ENCODE assay signal across 18 mouse cellular contexts in genomic region chr2:17703170-17703512, GRCm38 (mm10). TPM values are rescaled to one million over a fixed set of nuclear protein-coding genes. Genes with fewer than 3 reads are reported as not detected.
DNase-seq lines count a peak whose midpoint lies in the region; ATAC-seq and TF ChIP-seq lines count a peak whose summit lies in the region.
"Had no signal": no experiment of that assay in that cellular context is flagged by ENCODE, and none has a peak within 500 bp of the region (broad histone marks: within the 10 kb centered on the region; RNA-seq: fewer than 3 reads in every experiment).

No protein-coding gene starts in this region.

- no peaks in the 10 kb centered on the region for H3K36me3 ChIP-seq in hindbrain, embryonic 10.5 days
- H3K36me3 ChIP-seq in hindbrain, embryonic 12.5 days, result no peaks in the 10 kb centered on the region
- no peaks in the 10 kb centered on the region for H3K36me3 ChIP-seq in hindbrain, postnatal 0 days (ENCODE audit: insufficient read depth, low read length)
- H3K36me3 ChIP-seq: neural tube, embryonic 13.5 days had no signal

- no peaks in the 10 kb centered on the region for H3K27me3 ChIP-seq in hindbrain, embryonic 10.5 days (ENCODE audit: insufficient read depth, poor library complexity, severe bottlenecking)
- H3K27me3 ChIP-seq in hindbrain, embryonic 12.5 days, result no peaks in the 10 kb centered on the region
- H3K27me3 ChIP-seq in hindbrain, postnatal 0 days (ENCODE audit: insufficient read depth, low read length), result no peaks in the 10 kb centered on the region
- H3K27me3 ChIP-seq: neural tube, embryonic 13.5 days had no signal

- H3K4me2 ChIP-seq in hindbrain, embryonic 12.5 days (replicated peaks), result no peak overlapping the region
- H3K4me2 ChIP-seq in hindbrain, postnatal 0 days (ENCODE audit: low read depth, low read length), result no peak overlapping the region
- H3K4me2 ChIP-seq: neural tube, embryonic 13.5 days had no signal

- no peak for TF ChIP-seq CTCF in brain, embryonic 14.5 days (IDR thresholded peaks at IDR 0.05; ENCODE audit: borderline replicate concordance, extremely low read depth, insufficient read depth, insufficient read length)
- no peak for TF ChIP-seq CTCF in hindbrain, postnatal 0 days (IDR thresholded peaks at IDR 0.05; ENCODE audit: low read depth)

- no peak for TF ChIP-seq POLR2A in brain, embryonic 14.5 days (IDR thresholded peaks at IDR 0.05; ENCODE audit: borderline replicate concordance, extremely low read depth, insufficient read depth, insufficient read length, poor library complexity, severe bottlenecking)

- no peaks in the 10 kb centered on the region for H3K9me3 ChIP-seq in hindbrain, embryonic 10.5 days
- H3K9me3 ChIP-seq in hindbrain, embryonic 12.5 days (replicated peaks), result no peaks in the 10 kb centered on the region
- H3K9me3 ChIP-seq in hindbrain, postnatal 0 days (ENCODE audit: low read length), result no peaks in the 10 kb centered on the region
- H3K9me3 ChIP-seq: neural tube, embryonic 13.5 days had no signal

- no peak for DNase-seq in hindbrain, embryonic 10.5 days (ENCODE audit: low spot score)
- peak; percentile 82 for DNase-seq in CD4-positive helper T cell, adult 2 months (ENCODE audit: low read depth, low spot score)
- peak; percentile 57 for DNase-seq in brain, embryonic 14.5 days (ENCODE audit: low read depth)
- DNase-seq in hindbrain, postnatal 0 days (ENCODE audit: low spot score), result peak; percentile 25
- no peak for DNase-seq in gastrocnemius, postnatal 10 days
- DNase-seq in cerebellum, postnatal 25 days, result no peak
- DNase-seq: adrenal gland, postnatal 10 days; cerebellum, adult 9-10 months; heart, adult 2 months; lung, adult 2 months; lung, postnatal 4 days; right cerebral cortex, adult 18-20 months had no signal

- no peak for ATAC-seq in hindbrain, embryonic 12.5 days (ENCODE audit: low FRiP score)
- ATAC-seq in hindbrain, postnatal 0 days, result no peak
- no peak for ATAC-seq in granulocyte monocyte progenitor cell, adult 5-6 weeks (replicated peaks; ENCODE audit: poor library complexity, severe bottlenecking)
- ATAC-seq: intestine, embryonic 16.5 days had no signal

- H3K27ac ChIP-seq in hindbrain, embryonic 10.5 days, result peak overlapping the region; percentile 62; the same call in 1 of the 2 replicates
- no peak overlapping the region for H3K27ac ChIP-seq in hindbrain, embryonic 12.5 days
- peak overlapping the region; percentile 54 for H3K27ac ChIP-seq in hindbrain, postnatal 0 days
- H3K27ac ChIP-seq: heart, adult 2 months; kidney, postnatal 0 days; neural tube, embryonic 13.5 days; stomach, postnatal 0 days had no signal

- H3K9ac ChIP-seq in hindbrain, embryonic 12.5 days, result no peak overlapping the region
- H3K9ac ChIP-seq in hindbrain, postnatal 0 days (replicated peaks; ENCODE audit: low read length), result no peak overlapping the region
- H3K9ac ChIP-seq: neural tube, embryonic 13.5 days had no signal

- 74% methylated on average over 2 of the region's 2 CpGs for WGBS in hindbrain, embryonic 10.5 days
- WGBS in hindbrain, embryonic 12.5 days, result 55% methylated on average over 2 of the region's 2 CpGs
- 40% methylated on average over 2 of the region's 2 CpGs for WGBS in hindbrain, postnatal 0 days

- peaks cover 68% of the 10 kb centered on the region for H3K4me1 ChIP-seq in hindbrain, embryonic 10.5 days (replicated peaks)
- H3K4me1 ChIP-seq in hindbrain, embryonic 12.5 days, result peaks cover 15% of the 10 kb centered on the region
- H3K4me1 ChIP-seq in hindbrain, postnatal 0 days (ENCODE audit: insufficient read depth, low read length), result peaks cover 6% of the 10 kb centered on the region; the same call in 1 of the 2 replicates

- no peak overlapping the region for H3K4me3 ChIP-seq in hindbrain, embryonic 10.5 days
- H3K4me3 ChIP-seq in hindbrain, embryonic 12.5 days, result no peak overlapping the region
- H3K4me3 ChIP-seq in hindbrain, postnatal 0 days (ENCODE audit: low read length), result no peak overlapping the region
- H3K4me3 ChIP-seq: heart, adult 2 months; neural tube, embryonic 13.5 days had no signal

RNA-seq across cellular contexts. Expression of gene Nebl, which starts 28.1 kb away (rescaled TPM):
- 6.3 and 8.1 TPM in 2 replicates for polyA plus RNA-seq in hindbrain, embryonic 10.5 days (2016; fragmentation: Nextera tagmentation; extraction: Ambion mirVana)
- polyA plus RNA-seq in hindbrain, embryonic 12.5 days (2016; fragmentation: Nextera tagmentation; extraction: Ambion mirVana), result 9.7 and 11.2 TPM in 2 replicates
- 6.6 and 9.1 TPM in 2 replicates for polyA plus RNA-seq in brain, embryonic 14.5 days (2012; rRNA removed)
- total RNA-seq in hindbrain, postnatal 0 days (2014; rRNA removed), result 23.7 and 25.8 TPM in 2 replicates
- 15.4 and 15.9 TPM in 2 replicates for polyA plus RNA-seq in hindbrain, postnatal 0 days (2015; fragmentation: Nextera tagmentation; extraction: Ambion mirVana)
- total RNA-seq in granulocyte monocyte progenitor cell, adult 5-6 weeks (2014; fragmentation: Nextera tagmentation), result 1.4 and 2.1 TPM in 2 replicates
- total RNA-seq in granulocyte monocyte progenitor cell, adult 5-6 weeks (2017), result 3.6 and 7.9 TPM in 2 replicates
- 1 to 10 TPM; 1.0 to 1.1 TPM for total RNA-seq in gastrocnemius, postnatal 10 days (2021)

Comparison
In these comparisons a context has a peak if more than half of its experiments do, and no peak if none do; other contexts are left out.
1. DNase-seq: peak in CD4-positive helper T cell, adult 2 months (single experiment), brain, embryonic 14.5 days (single experiment) and hindbrain, postnatal 0 days (single experiment); none in hindbrain, embryonic 10.5 days (single experiment), gastrocnemius, postnatal 10 days (single experiment) and cerebellum, postnatal 25 days (0 of 2).